Mouse (Mus musculus) myocyte (in vitro differentiated cells): Measurements from ENCODE around the gene Apof. TPM values are rescaled to one million over a fixed set of nuclear protein-coding genes. Genes with fewer than 3 reads are reported as not detected.

Experiments used
- H3K27me3 ChIP-seq: one replicate; pipeline ENCODE4 v1.6.1; 2011; ENCODE audit not compliant: control insufficient read depth, insufficient read depth, insufficient read length
- H3K36me3 ChIP-seq: one replicate; pipeline ENCODE4 v1.6.1; 2011; ENCODE audit not compliant: control insufficient read depth, insufficient read depth
- H3K4me2 ChIP-seq: one replicate; pipeline ENCODE4 v1.6.1; 2011; ENCODE audit warnings: low read depth, control low read depth
- H3K4me3 ChIP-seq: one replicate; pipeline ENCODE4 v1.5.1; 2011; ENCODE audit warnings: mild to moderate bottlenecking, control low read depth, moderate library complexity
- H3K79me2 ChIP-seq: one replicate; pipeline ENCODE4 v1.6.1; 2011; ENCODE audit not compliant: control insufficient read depth, insufficient read depth
- H3ac ChIP-seq: one replicate; pipeline ENCODE4 v1.6.1; 2011; ENCODE audit not compliant: control insufficient read depth, insufficient read length
- CEBPB ChIP-seq: IDR thresholded peaks from 2 replicates; pipeline ENCODE4 v1.6.1; 2011; ENCODE audit warnings: mild to moderate bottlenecking, moderate library complexity; ENCODE audit not compliant: poor library complexity, insufficient read depth, severe bottlenecking
- E2F4 ChIP-seq: IDR thresholded peaks from one replicate; pipeline ENCODE4 v1.6.1; 2011; ENCODE audit warnings: mild to moderate bottlenecking, control low read depth, moderate library complexity; ENCODE audit not compliant: insufficient read depth
- MAX ChIP-seq: IDR thresholded peaks from one replicate; pipeline ENCODE4 v1.6.1; 2011; ENCODE audit warnings: low read depth, mild to moderate bottlenecking, control low read depth
- MYOD1 ChIP-seq, 3 experiments: IDR thresholded peaks; one replicate each; pipeline ENCODE4 v1.6.1; 2011; ENCODE audit warnings: control low read depth in 2 of 3, low read depth in 2 of 3, mild to moderate bottlenecking in 2 of 3, moderate library complexity in 1 of 3; ENCODE audit not compliant: insufficient read length in 2 of 3, control insufficient read depth in 1 of 3
- MYOG ChIP-seq, 3 experiments: IDR thresholded peaks; one replicate each; pipeline ENCODE4 v1.6.1; 2011; ENCODE audit warnings: control low read depth in 2 of 3, low read depth in 2 of 3, mild to moderate bottlenecking in 2 of 3; ENCODE audit not compliant: insufficient read length in 2 of 3, control insufficient read depth in 1 of 3, insufficient read depth in 1 of 3
- POLR2A ChIP-seq: IDR thresholded peaks from one replicate; pipeline ENCODE4 v1.6.1; 2011; ENCODE audit warnings: low read depth, mild to moderate bottlenecking, control low read depth, moderate library complexity; ENCODE audit not compliant: insufficient read length
- POLR2AphosphoS2 ChIP-seq: IDR thresholded peaks from one replicate; pipeline ENCODE4 v1.6.1; 2011; ENCODE audit warnings: low read depth, control low read depth; ENCODE audit not compliant: insufficient read length
- REST ChIP-seq: IDR thresholded peaks from one replicate; pipeline ENCODE4 v1.6.1; 2011; ENCODE audit warnings: mild to moderate bottlenecking, control low read depth, moderate library complexity; ENCODE audit not compliant: insufficient read depth, insufficient read length
- SRF ChIP-seq: IDR thresholded peaks from one replicate; pipeline ENCODE4 v1.6.1; 2011; ENCODE audit warnings: low read depth; ENCODE audit not compliant: control insufficient read depth, insufficient read length
- TCF12 ChIP-seq: IDR thresholded peaks from one replicate; pipeline ENCODE4 v1.6.1; 2011; ENCODE audit warnings: mild to moderate bottlenecking, control low read depth; ENCODE audit not compliant: poor library complexity, insufficient read depth, severe bottlenecking
- TCF3 ChIP-seq: IDR thresholded peaks from one replicate; pipeline ENCODE4 v1.6.1; 2011; ENCODE audit warnings: low read depth, control low read depth; ENCODE audit not compliant: insufficient read length
- USF1 ChIP-seq: IDR thresholded peaks from one replicate; pipeline ENCODE4 v1.6.1; 2011; ENCODE audit warnings: low read depth, mild to moderate bottlenecking, control low read depth, moderate library complexity
- polyA plus RNA-seq: library from polyadenylated mRNA; unstranded; fragments of >200 nt; fragmentation: generic; extraction: Trizol; gene quantifications from one replicate; pipeline ENCODE4 v1.2.1, GENCODE M21; 2012; ENCODE audit warnings: missing spikeins

Gene Apof
- polyA plus RNA-seq, 1 experiment, result not detected

- H3K4me2 ChIP-seq, result no peak overlapping the region
- H3K4me3 ChIP-seq, result no peak overlapping the region
- TF ChIP-seq TCF12, result no peak
- TF ChIP-seq SRF, result no peak
- TF ChIP-seq POLR2A, result no peak
- TF ChIP-seq USF1, result no peak
- no peak for TF ChIP-seq POLR2AphosphoS2
- no peak for TF ChIP-seq MAX
- no peak for TF ChIP-seq TCF3
- no peak for TF ChIP-seq REST
- no peak for TF ChIP-seq MYOD1 (IDR thresholded peaks at IDR 0.05; ENCODE audit: control insufficient read depth in 1 of 3, insufficient read length in 2 of 3, low read depth in 2 of 3)
- TF ChIP-seq E2F4, result no peak
- no peak for TF ChIP-seq CEBPB
- no peak for TF ChIP-seq MYOG (IDR thresholded peaks at IDR 0.05; ENCODE audit: control insufficient read depth in 1 of 3, insufficient read depth in 1 of 3, insufficient read length in 2 of 3, low read depth in 2 of 3)
- H3K79me2 ChIP-seq, result no peaks in the 10 kb centered on the region
- H3K27me3 ChIP-seq, result no peaks in the 10 kb centered on the region
- no peak overlapping the region for H3ac ChIP-seq
- H3K36me3 ChIP-seq, result peaks cover 6% of the 10 kb centered on the region
Observed at GRCm38 (mm10) chr10:128243252-128243651, 25.2 kb upstream of the Apof start.

GRCm38 (mm10) chr10:128244121-128244520 is 24.4 kb upstream of the Apof start:
- no peak for TF ChIP-seq REST

GRCm38 (mm10) chr10:128247020-128247732 is 21.3 kb upstream of the Apof start:
- H3K79me2 ChIP-seq, result no peaks in the 10 kb centered on the region
- no peaks in the 10 kb centered on the region for H3K27me3 ChIP-seq
- no peak overlapping the region for H3K4me2 ChIP-seq
- H3ac ChIP-seq, result no peak overlapping the region
- H3K36me3 ChIP-seq, result no peaks in the 10 kb centered on the region
- TF ChIP-seq CEBPB, result no peak
- TF ChIP-seq TCF3, result no peak
- no peak for TF ChIP-seq USF1
- no peak for TF ChIP-seq MYOG (IDR thresholded peaks at IDR 0.05; ENCODE audit: control insufficient read depth in 1 of 3, insufficient read depth in 1 of 3, insufficient read length in 2 of 3, low read depth in 2 of 3)
- TF ChIP-seq E2F4, result no peak
- peak; percentile 45 for TF ChIP-seq REST
- H3K4me3 ChIP-seq, result no peak overlapping the region

More at GRCm38 (mm10) chr10:128244121-128244520, 24.4 kb upstream of the Apof start:
- peaks cover 6% of the 10 kb centered on the region for H3K36me3 ChIP-seq
- no peak overlapping the region for H3K4me2 ChIP-seq
- H3K4me3 ChIP-seq, result no peak overlapping the region
- H3ac ChIP-seq, result no peak overlapping the region
- no peaks in the 10 kb centered on the region for H3K79me2 ChIP-seq
- no peaks in the 10 kb centered on the region for H3K27me3 ChIP-seq

GRCm38 (mm10) chr10:128250565-128250964 is 17.9 kb upstream of the Apof start:
- TF ChIP-seq E2F4 (no peak), TCF3 (no peak), MAX (no peak), SRF (no peak), MYOG (IDR thresholded peaks at IDR 0.05; ENCODE audit: control insufficient read depth in 1 of 3, insufficient read depth in 1 of 3, insufficient read length in 2 of 3, low read depth in 2 of 3) (no peak), CEBPB (no peak), USF1 (no peak), TCF12 (no peak), REST (no peak), POLR2AphosphoS2 (no peak), MYOD1 (IDR thresholded peaks at IDR 0.05; ENCODE audit: control insufficient read depth in 1 of 3, insufficient read length in 2 of 3, low read depth in 2 of 3) (no peak), POLR2A (no peak)
- Histone ChIP-seq H3K27me3 (no peaks in the 10 kb centered on the region), H3K79me2 (no peaks in the 10 kb centered on the region), H3ac (no peak overlapping the region), H3K4me2 (no peak overlapping the region), H3K4me3 (no peak overlapping the region), H3K36me3 (no peaks in the 10 kb centered on the region)

GRCm38 (mm10) chr10:128253677-128254255 is 14.7 kb upstream of the Apof start, which contains the start of gene Apon:
TSS of gene Apon (plus strand) at chr10:128254096.
- Histone ChIP-seq H3K4me2 (no peak within 1 kb of the TSS), H3ac (no peak within 1 kb of the TSS), H3K27me3 (no peaks in the 10 kb centered on the region), H3K79me2 (no peaks in the 10 kb centered on the region), H3K36me3 (no peaks in the 10 kb centered on the region), H3K4me3 (no peak within 1 kb of the TSS)
- TF ChIP-seq E2F4 (no peak), CEBPB (0 out of 2 replicates have a peak, but pooled peaks have one; percentile 31), SRF (no peak), REST (no peak)
